Mouse (Mus musculus) megakaryocyte, embryonic 14.5 days (primary cell): Measurements from ENCODE around the gene Apoc1. TPM values are rescaled to one million over a fixed set of nuclear protein-coding genes. Genes with fewer than 3 reads are reported as not detected.
"Not testable (repeated sequence)": the region's sequence is repeated elsewhere in the genome, so short reads cannot be mapped to it uniquely, and the experiment has no call there.

Experiments used
- H3K27me3 ChIP-seq: replicated peaks from 2 replicates; pipeline ENCODE3; 2012; ENCODE audit warnings: inconsistent platforms
- H3K36me3 ChIP-seq: replicated peaks from 2 replicates; pipeline ENCODE3; 2012; ENCODE audit warnings: low read length, inconsistent platforms, mixed read lengths
- H3K4me1 ChIP-seq: 2 replicates; pipeline ENCODE4 v1.6.1; 2012; ENCODE audit warnings: inconsistent platforms
- H3K4me3 ChIP-seq: replicated peaks from 2 replicates; pipeline ENCODE3; 2012; ENCODE audit warnings: moderate library complexity, mild to moderate bottlenecking, inconsistent platforms
- H3K9me3 ChIP-seq: 2 replicates; pipeline ENCODE4 v1.6.1; 2012; ENCODE audit warnings: inconsistent platforms
- FLI1 ChIP-seq: IDR thresholded peaks from 2 replicates; pipeline ENCODE4 v1.6.1; 2012; ENCODE audit warnings: low read length, inconsistent platforms, mixed read lengths
- GATA1 ChIP-seq: IDR thresholded peaks from 3 replicates; pipeline ENCODE4 v1.6.1; 2012; ENCODE audit warnings: mixed read lengths, low read length, inconsistent platforms, borderline replicate concordance
- polyA plus RNA-seq: library from polyadenylated mRNA; stranded (reverse); fragments of >175 nt; gene quantifications from 2 replicates; pipeline ENCODE4 v1.2.3, GENCODE M21; 2012; ENCODE audit warnings: low replicate concordance; ENCODE audit not compliant: insufficient read depth

Gene Apoc1
- polyA plus RNA-seq, 1 experiment, result 454 TPM

GRCm38 (mm10) chr7:19688101-19688500, 4.4 kb downstream of the Apoc1 start:
- no peak for TF ChIP-seq FLI1
- no peak for TF ChIP-seq GATA1
- Histone ChIP-seq H3K9me3 (peaks cover 4% of the 10 kb centered on the region; the same call in 1 of the 2 replicates), H3K27me3 (peaks cover 62% of the 10 kb centered on the region), H3K36me3 (no peaks in the 10 kb centered on the region), H3K4me3 (no peak overlapping the region), H3K4me1 (peaks cover 30% of the 10 kb centered on the region)

- not testable (repeated sequence) for H3K4me3 ChIP-seq
Observed at GRCm38 (mm10) chr7:19686927-19687583, 5.4 kb downstream of the Apoc1 start.

GRCm38 (mm10) chr7:19686521-19686920, 5.9 kb downstream of the Apoc1 start:
- peaks cover 4% of the 10 kb centered on the region; the same call in 1 of the 2 replicates for H3K9me3 ChIP-seq
- TF ChIP-seq FLI1 (no peak), GATA1 (no peak)
- no peaks in the 10 kb centered on the region for H3K36me3 ChIP-seq
- no peak overlapping the region for H3K4me3 ChIP-seq
- peaks cover 28% of the 10 kb centered on the region for H3K4me1 ChIP-seq
- H3K27me3 ChIP-seq, result peaks cover 54% of the 10 kb centered on the region

More at GRCm38 (mm10) chr7:19686927-19687583, 5.4 kb downstream of the Apoc1 start:
- peaks cover 28% of the 10 kb centered on the region for H3K4me1 ChIP-seq
- not testable (repeated sequence) for H3K36me3 ChIP-seq, H3K9me3 ChIP-seq
- peaks cover 56% of the 10 kb centered on the region for H3K27me3 ChIP-seq

- H3K36me3 ChIP-seq, result no peaks in the 10 kb centered on the region
- peaks cover 53% of the 10 kb centered on the region for H3K27me3 ChIP-seq
- H3K9me3 ChIP-seq, result no peaks in the 10 kb centered on the region
- peaks cover 34% of the 10 kb centered on the region for H3K4me1 ChIP-seq
- no peak overlapping the region for H3K4me3 ChIP-seq
- TF ChIP-seq FLI1 (no peak), GATA1 (no peak)
Observed at GRCm38 (mm10) chr7:19685374-19685773, 7.1 kb downstream of the Apoc1 start.

- Histone ChIP-seq H3K27me3 (peaks cover 44% of the 10 kb centered on the region), H3K9me3 (no peaks in the 10 kb centered on the region), H3K4me1 (peaks cover 32% of the 10 kb centered on the region), H3K36me3 (no peaks in the 10 kb centered on the region), H3K4me3 (no peak overlapping the region)
- TF ChIP-seq GATA1, result no peak
- TF ChIP-seq FLI1, result no peak
Observed at GRCm38 (mm10) chr7:19683771-19684201, 8.7 kb downstream of the Apoc1 start.

GRCm38 (mm10) chr7:19682979-19683378, 9.5 kb downstream of the Apoc1 start:
- Histone ChIP-seq H3K36me3 (no peaks in the 10 kb centered on the region), H3K4me1 (peaks cover 31% of the 10 kb centered on the region), H3K27me3 (peaks cover 46% of the 10 kb centered on the region), H3K4me3 (no peak overlapping the region), H3K9me3 (no peaks in the 10 kb centered on the region)
- no peak for TF ChIP-seq FLI1
- no peak for TF ChIP-seq GATA1

GRCm38 (mm10) chr7:19681202-19681694, 11.2 kb downstream of the Apoc1 start, which contains the start of the genes Gm44805 and Apoc4:
Gene Gm44805, minus strand, starts transcription at chr7:19681423.
Gene Apoc4, minus strand, starts transcription at chr7:19681479.
- TF ChIP-seq FLI1 (no peak), GATA1 (no peak)
- H3K27me3 ChIP-seq, result peaks cover 61% of the 10 kb centered on the region
- peaks cover 29% of the 10 kb centered on the region for H3K4me1 ChIP-seq
- H3K9me3 ChIP-seq, result no peaks in the 10 kb centered on the region
- H3K36me3 ChIP-seq, result no peaks in the 10 kb centered on the region
- H3K4me3 ChIP-seq, result no peak within 1 kb of the TSS

GRCm38 (mm10) chr7:19680702-19681101, 11.8 kb downstream of the Apoc1 start:
- TF ChIP-seq FLI1, result no peak
- no peak for TF ChIP-seq GATA1
- Histone ChIP-seq H3K4me3 (no peak overlapping the region), H3K27me3 (peaks cover 63% of the 10 kb centered on the region), H3K9me3 (no peaks in the 10 kb centered on the region), H3K36me3 (no peaks in the 10 kb centered on the region), H3K4me1 (peaks cover 34% of the 10 kb centered on the region)

GRCm38 (mm10) chr7:19678901-19679300, 13.6 kb downstream of the Apoc1 start:
- H3K4me3 ChIP-seq, result no peak overlapping the region
- H3K27me3 ChIP-seq, result peaks cover 57% of the 10 kb centered on the region
- no peaks in the 10 kb centered on the region for H3K36me3 ChIP-seq
- TF ChIP-seq FLI1 (no peak), GATA1 (no peak)
- no peaks in the 10 kb centered on the region for H3K9me3 ChIP-seq
- H3K4me1 ChIP-seq, result peaks cover 27% of the 10 kb centered on the region

GRCm38 (mm10) chr7:19677872-19678271, 14.6 kb downstream of the Apoc1 start, which contains the start of gene Apoc2:
Gene Apoc2, minus strand, starts transcription at chr7:19677941.
- Histone ChIP-seq H3K4me1 (peaks cover 25% of the 10 kb centered on the region), H3K27me3 (peaks cover 61% of the 10 kb centered on the region), H3K9me3 (no peaks in the 10 kb centered on the region), H3K36me3 (no peaks in the 10 kb centered on the region), H3K4me3 (no peak within 1 kb of the TSS)
- TF ChIP-seq GATA1 (no peak), FLI1 (no peak)
